Mouse (Mus musculus) liver, adult 2 months (tissue): Measurements from ENCODE around the gene Slc41a3. TPM values are rescaled to one million over a fixed set of nuclear protein-coding genes. Genes with fewer than 3 reads are reported as not detected.

Experiments used
- DNase-seq: peaks from one replicate; pipeline ENCODE4 v3.0.0-alpha.2; 2011; ENCODE audit warnings: low read depth, low spot score; ENCODE audit errors: extremely low read depth
- H3K27ac ChIP-seq: fragments of 200-500 bp; replicated peaks from 2 replicates; pipeline ENCODE4 v1.5.1; 2012; ENCODE audit warnings: low read depth, mild to moderate bottlenecking, control low read depth, inconsistent platforms, low read length; ENCODE audit not compliant: insufficient read depth
- H3K27me3 ChIP-seq: fragments of 200-500 bp; 2 replicates; pipeline ENCODE4 v1.6.1; 2012; ENCODE audit warnings: mild to moderate bottlenecking, moderate library complexity, low read length, inconsistent platforms; ENCODE audit not compliant: control insufficient read depth, insufficient read depth
- H3K36me3 ChIP-seq: fragments of 200-500 bp; 2 replicates; pipeline ENCODE4 v1.6.1; 2012; ENCODE audit warnings: low read length, inconsistent platforms; ENCODE audit not compliant: control insufficient read depth, insufficient read depth
- H3K4me1 ChIP-seq: fragments of 200-500 bp; 2 replicates; pipeline ENCODE4 v1.6.1; 2011; ENCODE audit warnings: low read length; ENCODE audit not compliant: control insufficient read depth, insufficient read depth
- H3K4me3 ChIP-seq: fragments of 200-500 bp; 2 replicates; pipeline ENCODE4 v1.5.1; 2011; ENCODE audit warnings: low read depth, mild to moderate bottlenecking, control low read depth, low read length, moderate library complexity; ENCODE audit not compliant: insufficient read depth
- H3K79me2 ChIP-seq: fragments of 200-500 bp; 2 replicates; pipeline ENCODE4 v1.6.1; 2012; ENCODE audit warnings: inconsistent platforms, mild to moderate bottlenecking, low read length, moderate library complexity; ENCODE audit not compliant: control insufficient read depth, insufficient read depth
- H3K9ac ChIP-seq: fragments of 200-500 bp; 2 replicates; pipeline ENCODE4 v1.6.1; 2012; ENCODE audit warnings: low read depth, mild to moderate bottlenecking, control low read depth, inconsistent platforms, low read length
- CTCF ChIP-seq: fragments of 200-500 bp; IDR thresholded peaks from 2 replicates; pipeline ENCODE4 v1.5.1; 2011; ENCODE audit warnings: low read depth, low read length, control low read depth
- POLR2A ChIP-seq: fragments of 200-500 bp; IDR thresholded peaks from 2 replicates; pipeline ENCODE4 v1.6.1; 2011; ENCODE audit warnings: low read length, control low read depth; ENCODE audit not compliant: insufficient read depth; ENCODE audit errors: extremely low read depth
- WGBS: fragments of 180-500 bp; shearing (Covaris S2); methylation state at CpG from one replicate; pipeline ENCODE4 v1.1.7; 2018; 5-methylcytosine and 5-hydroxymethylcytosine counted together
- polyA plus RNA-seq: library from polyadenylated mRNA; depleted of rRNA; stranded (reverse); fragments of >200 nt; gene quantifications from 2 replicates; pipeline ENCODE4 v1.2.3, GENCODE M21; 2012
- total RNA-seq: library from RNA; depleted of rRNA; stranded (reverse); fragments of >200 nt; gene quantifications from 2 replicates; pipeline ENCODE4 v1.2.3, GENCODE M21; 2014

Gene Slc41a3
- total and polyA plus RNA-seq, 2 experiments: 1.1 to 1.5 TPM

DNA sequence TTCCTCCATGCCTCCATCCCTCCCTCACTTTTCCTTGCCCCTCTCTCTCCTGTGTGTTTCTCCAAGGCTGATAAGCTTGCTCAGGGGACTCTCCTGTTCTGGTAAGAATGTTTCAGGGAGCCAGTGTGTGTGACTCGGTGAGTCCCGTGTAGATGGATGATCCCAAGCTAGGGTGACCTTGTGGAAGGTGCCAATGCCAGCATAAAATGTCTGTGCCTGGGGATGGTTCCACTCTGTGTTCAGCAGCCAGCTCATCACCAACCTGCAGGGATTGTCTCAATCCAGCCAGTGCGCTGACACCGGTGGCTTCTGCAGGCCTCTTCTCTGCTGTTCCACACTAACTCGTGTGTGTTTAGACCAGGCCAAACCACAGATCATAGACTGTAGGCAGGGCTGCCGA is 12.0 kb downstream of the Slc41a3 start:
- WGBS: 90% methylated on average over 6 of the region's 6 CpGs
- H3K36me3 ChIP-seq: no peaks in the 10 kb centered on the region
- no peak overlapping the region for H3K4me3 ChIP-seq
- TF ChIP-seq POLR2A (no peak), CTCF (no peak)
- no peak overlapping the region for H3K9ac ChIP-seq
- no peaks in the 10 kb centered on the region for H3K27me3 ChIP-seq
- no peaks in the 10 kb centered on the region for H3K79me2 ChIP-seq
- H3K4me1 ChIP-seq: peaks cover 7% of the 10 kb centered on the region; the same call in 1 of the 2 replicates
- DNase-seq: no peak
- H3K27ac ChIP-seq: no peak overlapping the region

DNA sequence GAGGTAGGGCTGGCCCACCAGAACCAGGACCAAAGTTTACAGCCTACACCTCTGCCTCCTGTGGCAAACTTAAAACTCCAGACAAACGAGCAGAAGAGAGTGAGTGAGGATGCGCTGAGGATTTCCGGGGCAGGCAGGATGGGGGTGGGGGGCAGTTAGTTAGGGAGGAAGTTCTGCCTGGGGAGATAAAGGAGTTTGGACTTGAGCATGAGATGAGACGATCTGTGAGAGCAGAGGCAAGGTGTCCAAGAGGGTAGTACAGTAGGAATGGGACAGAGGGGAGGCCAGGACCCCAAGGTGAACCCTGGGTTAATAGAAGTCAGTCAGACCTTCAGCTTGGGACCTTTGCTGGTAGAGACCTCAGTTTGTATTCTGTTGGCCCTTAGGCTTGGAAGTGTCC is 13.7 kb downstream of the Slc41a3 start:
- no peaks in the 10 kb centered on the region for H3K36me3 ChIP-seq
- H3K27me3 ChIP-seq: no peaks in the 10 kb centered on the region
- H3K4me1 ChIP-seq: peaks cover 7% of the 10 kb centered on the region; the same call in 1 of the 2 replicates
- 56% methylated on average over 4 of the region's 4 CpGs for WGBS
- TF ChIP-seq POLR2A (no peak), CTCF (no peak)
- no peak overlapping the region for H3K9ac ChIP-seq
- H3K27ac ChIP-seq: no peak overlapping the region
- DNase-seq: no peak
- H3K4me3 ChIP-seq: no peak overlapping the region
- H3K79me2 ChIP-seq: no peaks in the 10 kb centered on the region

DNA sequence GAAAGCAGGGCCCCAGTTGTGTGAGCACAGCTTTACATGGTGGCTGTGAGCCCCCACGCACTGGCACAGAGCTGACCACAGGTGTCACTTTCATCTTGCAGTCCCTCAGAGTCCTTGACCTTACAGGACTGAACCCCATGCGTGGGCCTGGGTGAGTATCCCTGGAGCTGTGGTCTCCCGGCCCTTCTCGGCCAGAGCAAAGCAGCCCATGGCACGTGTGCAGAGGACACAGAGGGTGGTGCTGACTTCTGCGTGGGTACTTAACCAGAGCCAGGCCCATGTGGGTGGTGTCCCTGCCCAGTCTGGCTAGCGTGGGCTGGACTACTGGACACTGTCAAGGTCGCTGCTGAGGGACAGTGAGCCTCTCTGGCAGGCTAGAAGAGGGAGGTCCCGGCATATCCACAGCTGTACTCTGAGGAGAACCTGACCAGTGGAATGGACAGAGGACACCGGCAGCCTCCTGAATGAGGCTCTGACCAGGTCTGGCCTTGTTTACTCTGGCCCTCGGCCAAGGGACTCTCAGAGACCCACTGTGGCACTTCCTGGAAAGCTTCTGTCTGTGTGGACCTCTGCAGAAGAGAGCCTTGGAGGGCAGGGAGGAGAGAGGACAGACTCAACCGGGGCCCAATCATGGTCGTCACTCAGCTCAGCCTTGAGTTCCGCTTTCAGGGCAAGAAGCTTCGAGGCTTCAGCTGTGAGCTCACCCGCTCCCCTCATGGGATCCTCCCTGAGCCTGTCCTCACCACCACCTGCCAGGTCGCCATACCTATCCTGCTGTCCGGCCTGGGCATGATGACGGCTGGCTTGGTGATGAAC is 14.5 kb downstream of the Slc41a3 start:
- 28% methylated on average over 19 of the region's 19 CpGs for WGBS
- no peak overlapping the region for H3K27ac ChIP-seq
- H3K4me1 ChIP-seq: peaks cover 7% of the 10 kb centered on the region; the same call in 1 of the 2 replicates

DNA sequence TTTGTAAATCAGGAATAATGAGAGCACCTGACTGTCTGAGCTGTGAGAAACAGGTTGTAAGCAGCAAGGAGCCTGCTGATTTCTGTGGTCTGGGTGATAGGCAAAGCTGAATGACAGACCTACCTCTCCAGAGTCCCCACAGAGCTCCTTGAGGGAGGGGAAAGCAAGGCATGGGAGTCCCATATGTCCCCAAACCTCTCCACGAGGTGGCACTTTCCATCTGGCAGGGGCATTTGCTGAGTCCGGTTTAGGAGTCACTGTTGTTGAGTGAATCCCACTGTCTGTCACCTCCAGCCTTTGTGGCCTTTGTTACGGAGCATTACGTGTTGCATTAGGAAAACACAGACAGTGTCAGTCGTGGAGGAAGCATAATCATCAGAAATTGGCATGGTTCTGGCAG is 15.4 kb downstream of the Slc41a3 start:
- Histone ChIP-seq H3K27me3 (no peaks in the 10 kb centered on the region), H3K79me2 (no peaks in the 10 kb centered on the region), H3K9ac (no peak overlapping the region), H3K36me3 (no peaks in the 10 kb centered on the region), H3K4me1 (peaks cover 7% of the 10 kb centered on the region; the same call in 1 of the 2 replicates), H3K4me3 (no peak overlapping the region), H3K27ac (no peak overlapping the region)
- TF ChIP-seq POLR2A (no peak), CTCF (no peak)
- DNase-seq: no peak
- WGBS: 54% methylated on average over 5 of the region's 5 CpGs

More for the DNA sequence above, 14.5 kb downstream of the Slc41a3 start:
- TF ChIP-seq POLR2A (no peak), CTCF (no peak)
- no peaks in the 10 kb centered on the region for H3K36me3 ChIP-seq
- H3K27me3 ChIP-seq: no peaks in the 10 kb centered on the region
- no peak overlapping the region for H3K4me3 ChIP-seq
- 0 out of 2 replicates have a peak overlapping the region, but pooled peaks have one; percentile 5 for H3K9ac ChIP-seq
- no peaks in the 10 kb centered on the region for H3K79me2 ChIP-seq
- peak; percentile 51 for DNase-seq

DNA sequence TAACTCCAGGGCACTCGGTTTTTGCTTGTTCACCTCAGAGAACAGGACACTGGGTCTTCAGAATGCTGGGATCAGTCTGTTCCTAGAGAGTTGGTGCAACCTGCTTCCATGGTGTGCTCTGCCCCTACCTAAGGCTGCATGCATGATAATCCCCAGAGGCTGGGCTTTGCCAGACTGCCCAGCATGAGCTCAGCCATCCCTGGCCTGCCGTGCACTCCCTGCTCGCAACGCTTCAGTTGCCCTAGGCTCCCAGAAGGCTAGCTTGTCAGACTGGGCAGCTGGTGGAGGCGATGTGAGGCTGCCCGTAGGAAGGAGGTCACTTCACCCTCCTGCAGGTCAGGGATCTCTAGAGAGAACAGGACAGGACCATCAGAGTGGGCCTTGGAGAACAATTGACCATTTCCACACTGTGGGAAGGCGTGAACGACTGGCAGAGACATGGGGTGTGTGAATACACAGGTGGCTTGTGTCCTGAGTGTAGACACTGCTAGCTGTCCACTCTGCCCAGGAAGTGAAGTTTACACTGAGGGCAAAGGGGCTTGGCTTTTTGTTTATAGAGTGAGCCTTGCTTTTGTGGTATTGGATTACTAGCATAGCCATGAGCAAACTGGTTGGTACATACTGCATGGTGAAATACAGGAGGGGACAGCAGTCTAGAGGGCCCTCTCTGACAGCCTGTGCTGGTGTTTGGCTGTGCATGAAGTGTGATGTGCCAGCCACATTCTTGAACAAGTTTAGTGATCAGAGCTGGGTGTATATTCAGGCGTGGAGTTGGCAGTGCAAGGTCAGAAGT is 16.5 kb downstream of the Slc41a3 start:
- no peak for DNase-seq
- 43% methylated on average over 9 of the region's 9 CpGs for WGBS

DNA sequence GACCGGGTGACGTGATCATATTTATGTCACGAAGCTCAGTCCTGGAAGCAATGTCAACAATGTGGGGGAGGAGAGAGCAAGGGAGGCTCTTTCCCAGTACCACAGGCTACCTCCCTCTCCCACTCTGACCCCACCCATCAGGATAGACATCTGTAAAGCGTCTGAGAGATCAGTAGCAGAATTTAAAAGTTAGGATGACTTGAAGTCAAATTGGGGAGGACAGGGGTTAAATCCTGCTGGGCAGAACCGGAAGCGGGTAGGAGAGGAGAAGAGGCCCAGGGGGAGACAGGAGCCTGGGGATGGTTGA is 17.0 kb downstream of the Slc41a3 start:
- no peak overlapping the region for H3K27ac ChIP-seq
- DNase-seq: no peak
- no peaks in the 10 kb centered on the region for H3K27me3 ChIP-seq
- H3K4me3 ChIP-seq: no peak overlapping the region
- H3K4me1 ChIP-seq: peaks cover 7% of the 10 kb centered on the region; the same call in 1 of the 2 replicates
- H3K79me2 ChIP-seq: no peaks in the 10 kb centered on the region
- no peak overlapping the region for H3K9ac ChIP-seq
- 46% methylated on average over 6 of the region's 6 CpGs for WGBS
- TF ChIP-seq POLR2A (no peak), CTCF (no peak)
- H3K36me3 ChIP-seq: no peaks in the 10 kb centered on the region

More for the DNA sequence above, 16.5 kb downstream of the Slc41a3 start:
- Histone ChIP-seq H3K27me3 (no peaks in the 10 kb centered on the region), H3K4me3 (no peak overlapping the region), H3K36me3 (no peaks in the 10 kb centered on the region), H3K27ac (no peak overlapping the region), H3K4me1 (peaks cover 7% of the 10 kb centered on the region; the same call in 1 of the 2 replicates), H3K79me2 (no peaks in the 10 kb centered on the region), H3K9ac (no peak overlapping the region)
- no peak for TF ChIP-seq POLR2A
- TF ChIP-seq CTCF: no peak
